ENCODE assay signal across 8 mouse cellular contexts in the genomic region with DNA sequence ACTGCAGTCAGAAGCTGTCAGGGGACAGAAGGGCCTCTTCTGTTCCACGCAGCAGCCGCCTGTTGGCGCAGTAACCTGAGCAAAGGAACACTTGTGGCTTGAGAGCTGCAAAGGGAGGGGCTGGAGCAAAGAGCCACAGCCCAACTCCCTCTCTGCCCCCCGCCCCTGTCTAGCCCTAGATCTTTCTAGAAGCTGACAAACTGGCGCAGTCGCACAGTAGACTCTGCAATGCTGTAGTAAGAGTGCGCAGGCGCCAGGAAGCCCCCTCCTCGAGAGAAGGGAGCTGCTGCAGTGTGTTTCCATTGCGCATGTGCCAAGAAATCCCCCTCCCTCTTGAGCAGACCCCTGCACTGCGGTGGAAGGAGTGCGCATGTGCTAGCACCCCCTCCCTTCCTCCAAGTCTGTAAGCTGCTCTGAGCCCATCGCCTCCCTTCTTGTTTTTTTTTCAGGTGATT.
DNase-seq lines count a peak whose midpoint lies in the region; ATAC-seq lines count a peak whose summit lies in the region.

No protein-coding gene starts in this region.

- no peaks in the 10 kb centered on the region for H3K36me3 ChIP-seq in heart, embryonic 15.5 days
- H3K36me3 ChIP-seq in embryonic facial prominence, embryonic 10.5 days (replicated peaks), result no peaks in the 10 kb centered on the region
- H3K36me3 ChIP-seq in intestine, embryonic 16.5 days (ENCODE audit: control insufficient read depth, insufficient read depth, low read length), result no peaks in the 10 kb centered on the region
- H3K36me3 ChIP-seq in neural tube, embryonic 11.5 days (ENCODE audit: control insufficient read depth, insufficient read depth, low read length), result no peaks in the 10 kb centered on the region

- no peaks in the 10 kb centered on the region for H3K4me1 ChIP-seq in heart, embryonic 15.5 days (replicated peaks)
- peaks cover 19% of the 10 kb centered on the region for H3K4me1 ChIP-seq in embryonic facial prominence, embryonic 10.5 days
- H3K4me1 ChIP-seq in intestine, embryonic 16.5 days (ENCODE audit: control insufficient read depth, insufficient read depth, low read length), result no peaks in the 10 kb centered on the region
- H3K4me1 ChIP-seq in neural tube, embryonic 11.5 days (ENCODE audit: control insufficient read depth, insufficient read depth, low read length), result no peaks in the 10 kb centered on the region

- H3K4me3 ChIP-seq in heart, embryonic 15.5 days, result peak overlapping the region; percentile 34
- H3K4me3 ChIP-seq in embryonic facial prominence, embryonic 10.5 days, result peak overlapping the region; percentile 35; the same call in 1 of the 2 replicates
- peak overlapping the region; percentile 5; the same call in 1 of the 2 replicates for H3K4me3 ChIP-seq in intestine, embryonic 16.5 days (ENCODE audit: low read length)
- no peak overlapping the region for H3K4me3 ChIP-seq in neural tube, embryonic 11.5 days (ENCODE audit: low read depth, low read length)

- H3K4me2 ChIP-seq in heart, embryonic 15.5 days, result peak overlapping the region; percentile 55
- H3K4me2 ChIP-seq in intestine, embryonic 16.5 days (ENCODE audit: low read depth, low read length), result peak overlapping the region; percentile 40
- peak overlapping the region; percentile 36 for H3K4me2 ChIP-seq in neural tube, embryonic 11.5 days (ENCODE audit: low read depth)

- H3K27me3 ChIP-seq in heart, embryonic 15.5 days, result no peaks in the 10 kb centered on the region
- no peaks in the 10 kb centered on the region for H3K27me3 ChIP-seq in embryonic facial prominence, embryonic 10.5 days (replicated peaks; ENCODE audit: low read depth, poor library complexity, severe bottlenecking)
- no peaks in the 10 kb centered on the region for H3K27me3 ChIP-seq in intestine, embryonic 16.5 days (replicated peaks; ENCODE audit: control insufficient read depth, insufficient read depth, low read length)
- no peaks in the 10 kb centered on the region for H3K27me3 ChIP-seq in neural tube, embryonic 11.5 days (ENCODE audit: control insufficient read depth, insufficient read depth, low read length)

- 11% methylated on average over 13 of the region's 13 CpGs for WGBS in heart, embryonic 15.5 days
- 14% methylated on average over 13 of the region's 13 CpGs for WGBS in embryonic facial prominence, embryonic 10.5 days
- 13% methylated on average over 13 of the region's 13 CpGs for WGBS in intestine, embryonic 16.5 days
- 14% methylated on average over 13 of the region's 13 CpGs for WGBS in neural tube, embryonic 11.5 days

- H3K27ac ChIP-seq in heart, embryonic 15.5 days, result peak overlapping the region; percentile 23; the same call in 1 of the 2 replicates
- H3K27ac ChIP-seq in embryonic facial prominence, embryonic 10.5 days (replicated peaks), result peak overlapping the region; percentile 78
- H3K27ac ChIP-seq in intestine, embryonic 16.5 days (ENCODE audit: low read length), result no peak overlapping the region
- no peak overlapping the region for H3K27ac ChIP-seq in neural tube, embryonic 11.5 days (ENCODE audit: low read depth, low read length)

- ATAC-seq in heart, embryonic 15.5 days (replicated peaks; ENCODE audit: insufficient number of reproducible peaks, insufficient read depth, low FRiP score, low read depth), result peak; percentile 67; the same call in 1 of the 2 replicates
- peak; percentile 81 for ATAC-seq in intestine, embryonic 16.5 days
- peak; percentile 83 for ATAC-seq in neural tube, embryonic 11.5 days (ENCODE audit: insufficient read depth, low FRiP score, low TSS enrichment)

- H3K9me3 ChIP-seq in heart, embryonic 15.5 days (replicated peaks), result no peaks in the 10 kb centered on the region
- H3K9me3 ChIP-seq in embryonic facial prominence, embryonic 10.5 days, result peaks cover 13% of the 10 kb centered on the region
- no peaks in the 10 kb centered on the region for H3K9me3 ChIP-seq in intestine, embryonic 16.5 days (ENCODE audit: control insufficient read depth, low read length)
- H3K9me3 ChIP-seq in neural tube, embryonic 11.5 days (ENCODE audit: control insufficient read depth, low read length), result no peaks in the 10 kb centered on the region; the same call in 1 of the 2 replicates

- no peak overlapping the region for H3K9ac ChIP-seq in heart, embryonic 15.5 days
- H3K9ac ChIP-seq in intestine, embryonic 16.5 days (ENCODE audit: low read depth, low read length), result no peak overlapping the region
- peak overlapping the region; percentile 6; the same call in 1 of the 2 replicates for H3K9ac ChIP-seq in neural tube, embryonic 11.5 days (ENCODE audit: low read length)

- DNase-seq in heart, postnatal 10 days, result no peak
- peak; percentile 77 for DNase-seq in R1 (ENCODE audit: low read depth, low spot score)
- peak; percentile 89 for DNase-seq in embryonic facial prominence, embryonic 10.5 days (ENCODE audit: low spot score)
- DNase-seq in neural tube, embryonic 11.5 days (ENCODE audit: low spot score), result peak; percentile 82
- no peak for DNase-seq in thymus, postnatal 14 days
- DNase-seq in cerebellum, adult 18-20 months, result no peak

- intact Hi-C loops in heart, postnatal 10 days (cut with DNase I), result no loop called here

Comparison
In these comparisons a context has a peak if more than half of its experiments do, and no peak if none do; other contexts are left out.
1. H3K27ac ChIP-seq: peak in heart, embryonic 15.5 days (single experiment) and embryonic facial prominence, embryonic 10.5 days (single experiment); none in intestine, embryonic 16.5 days (single experiment) and neural tube, embryonic 11.5 days (single experiment).
2. DNase-seq: peak in R1 (single experiment), embryonic facial prominence, embryonic 10.5 days (single experiment) and neural tube, embryonic 11.5 days (single experiment); none in heart, postnatal 10 days (0 of 2), thymus, postnatal 14 days (single experiment) and cerebellum, adult 18-20 months (0 of 2).
3. Peak in every context shown above with its lines, with median percentiles within 50 percentile points of each other: ATAC-seq and H3K4me2 ChIP-seq.